Mouse (Mus musculus) adrenal gland, adult (tissue): ENCODE measurements at regions not wholly inside any gene's neighbourhood (a gene's known extent, or its start where the extent isn't known, plus 50 kb on each side); places are given as distances from the start of the nearest gene placed in this dataset.

Source experiments
- DNase-seq, 2 experiments: peaks; one replicate each; pipeline ENCODE4 v3.0.0; 2022 to 2023; ENCODE audit warnings: low spot score in 1 of 2; ENCODE audit not compliant: inconsistent age in 2 of 2

GRCm38 (mm10) chr14:120102010-120102748, 59.9 kb upstream of the Oxgr1 start:
- DNase-seq = peak; percentile 22 to 46

GRCm38 (mm10) chr14:120102749-120103142, 60.5 kb upstream of the Oxgr1 start:
- peak; percentile 40 to 86 for DNase-seq

DNA sequence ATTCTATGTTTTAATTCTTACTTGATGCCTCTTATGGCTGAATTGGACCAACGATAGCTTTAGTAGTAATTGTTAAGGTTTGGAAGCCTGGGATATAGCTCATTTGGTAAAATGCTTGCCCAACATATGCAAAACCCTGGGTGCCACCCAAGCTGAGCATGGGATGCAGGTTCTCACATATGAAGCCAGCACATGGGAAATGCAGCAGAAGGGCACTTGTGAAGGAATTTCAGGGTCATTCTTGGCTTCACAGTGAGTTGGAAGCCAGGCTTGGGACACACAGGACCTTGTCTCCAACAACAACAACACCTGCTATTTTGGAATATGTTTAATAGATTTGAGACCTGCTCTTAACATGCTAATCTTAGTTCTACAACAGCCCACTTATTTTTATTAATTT, 67.6 kb upstream of the Oxgr1 start:
- DNase-seq = no peak

DNA sequence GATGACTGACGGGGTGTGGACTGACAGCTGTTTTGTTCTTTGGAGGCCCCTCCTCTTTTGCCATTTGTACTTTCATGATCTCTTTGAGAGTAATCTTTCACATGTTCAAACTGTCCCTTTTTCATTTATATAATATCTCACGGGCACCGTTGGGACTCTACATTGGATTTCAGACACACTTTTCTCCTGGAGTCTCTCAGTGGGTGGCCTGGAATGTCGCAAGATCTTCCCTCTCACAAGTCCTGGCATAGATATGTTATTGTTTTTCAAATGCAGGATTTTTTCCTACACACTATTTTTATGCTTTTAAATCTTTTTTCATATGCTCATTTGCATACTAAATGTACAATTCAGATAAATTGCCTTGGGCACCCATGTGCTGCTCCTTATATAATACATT, 71.1 kb upstream of the Oxgr1 start:
- no peak for DNase-seq

DNA sequence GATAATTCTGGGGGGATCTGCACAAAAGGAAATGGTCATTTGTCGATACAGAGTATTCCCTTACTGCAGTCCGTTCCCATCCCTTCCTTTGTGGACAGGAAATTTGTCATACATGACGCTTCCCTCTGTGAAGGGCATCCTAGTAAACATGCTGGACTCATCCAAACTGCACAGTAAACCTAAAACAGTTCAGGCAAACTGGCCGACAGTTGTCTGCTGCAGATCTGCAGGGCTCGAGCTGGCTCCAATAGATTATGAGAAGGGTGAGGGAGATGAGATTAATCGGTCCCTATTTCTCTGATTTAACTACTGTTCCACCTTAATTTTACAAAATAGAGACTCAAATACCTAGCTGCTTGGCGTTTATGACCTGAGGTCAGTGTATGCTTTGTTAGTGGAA, 76.3 kb upstream of the Oxgr1 start:
- no peak for DNase-seq

DNA sequence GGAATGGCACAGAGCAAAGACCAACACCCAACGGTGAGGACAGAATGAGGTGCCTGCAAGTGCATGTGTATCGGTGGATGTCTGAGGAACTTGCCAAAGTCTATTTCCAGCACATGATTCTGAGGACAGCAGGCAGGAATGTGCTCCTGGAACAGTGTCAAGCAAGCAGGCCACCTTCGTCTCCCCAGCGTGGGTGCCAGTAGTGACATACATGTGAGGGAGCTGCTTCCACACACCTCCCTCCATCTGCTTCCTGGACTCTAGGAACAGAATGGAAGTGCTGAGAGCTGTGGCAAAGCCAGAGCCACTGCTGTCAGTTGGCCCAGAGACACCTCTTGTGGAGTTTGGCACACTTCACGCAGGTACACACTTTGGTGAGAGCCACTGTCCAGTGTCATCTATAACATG, 76.9 kb upstream of the Oxgr1 start:
- no peak for DNase-seq

GRCm38 (mm10) chr14:120119506-120119905, 77.3 kb upstream of the Oxgr1 start:
- no peak for DNase-seq

GRCm38 (mm10) chr14:120120261-120120660, 78.0 kb upstream of the Oxgr1 start:
- no peak for DNase-seq

- no peak for DNase-seq
These were observed 83.1 kb upstream of the Oxgr1 start for GRCm38 (mm10) chr14:120125315-120125714.

DNA sequence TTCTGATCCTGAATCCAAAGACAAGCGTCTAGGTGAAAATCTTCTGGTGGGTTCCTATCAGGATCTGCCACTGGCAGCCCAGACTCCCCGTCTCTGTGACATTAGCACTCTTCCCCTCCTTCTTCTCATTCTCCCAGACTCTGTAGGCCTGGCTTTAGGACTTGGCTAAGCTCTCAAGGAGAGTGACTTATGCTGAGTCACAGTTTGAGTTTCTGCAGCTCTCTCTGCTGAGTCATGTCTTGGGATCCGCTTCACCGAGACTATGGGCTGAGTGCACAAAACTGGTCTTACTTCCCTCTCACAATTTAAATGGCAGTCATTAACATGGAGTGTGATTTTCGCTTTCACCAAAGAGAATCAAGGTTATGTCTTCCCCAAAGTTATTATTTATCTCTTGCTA, 85.2 kb upstream of the Oxgr1 start:
- peak; percentile 61 to 74 for DNase-seq

- no peak for DNase-seq
These were observed 92.2 kb upstream of the Oxgr1 start for GRCm38 (mm10) chr14:120134346-120135008.

GRCm38 (mm10) chr14:120135198-120135597, 93.0 kb upstream of the Oxgr1 start:
- DNase-seq = no peak

GRCm38 (mm10) chr14:120136736-120137135, 94.5 kb upstream of the Oxgr1 start:
- no peak for DNase-seq

GRCm38 (mm10) chr14:120137680-120138136, 95.5 kb upstream of the Oxgr1 start:
- peak; percentile 94 to 98 for DNase-seq

DNA sequence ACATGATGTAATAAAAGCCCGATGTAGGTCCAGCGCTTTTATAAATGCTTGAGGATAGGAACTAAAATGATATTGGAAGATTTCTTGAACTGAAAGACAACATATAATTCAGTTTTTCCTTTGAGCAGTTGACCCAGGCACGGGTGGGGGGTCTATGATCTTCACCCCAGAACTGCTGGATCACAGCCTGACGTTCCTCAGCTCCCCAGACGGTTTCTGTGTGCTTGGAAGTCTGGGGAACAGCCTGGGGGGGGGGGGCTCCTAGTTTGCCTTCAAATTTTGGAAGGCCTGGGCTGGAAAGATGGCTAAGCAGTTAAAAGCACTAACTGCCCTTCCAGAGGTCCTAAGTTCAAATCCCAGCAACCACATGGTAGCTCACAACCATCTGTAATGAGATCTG, 96.3 kb upstream of the Oxgr1 start:
- no peak for DNase-seq

- no peak for DNase-seq
These were observed 97.0 kb upstream of the Oxgr1 start for GRCm38 (mm10) chr14:120139256-120139655.

DNA sequence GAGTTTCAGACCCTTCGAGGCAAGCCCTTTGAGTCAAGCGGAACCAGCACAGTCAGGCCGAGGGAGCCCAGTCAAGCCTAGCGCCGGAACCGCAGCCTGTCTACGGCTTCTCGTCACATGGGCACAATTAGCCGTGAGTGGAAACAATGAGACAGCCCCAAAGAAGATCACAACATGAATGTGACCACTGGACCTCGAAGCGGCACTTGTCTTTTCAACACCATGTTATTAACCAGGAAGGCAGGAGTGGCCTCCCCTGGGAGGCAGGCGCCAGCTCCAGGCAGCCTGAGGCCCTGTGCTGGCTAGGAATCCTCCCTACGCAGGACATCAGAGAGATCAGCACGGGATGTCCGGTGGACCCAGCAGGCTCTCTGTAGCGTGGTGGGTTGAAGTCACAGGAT, 97.4 kb upstream of the Oxgr1 start:
- DNase-seq = no peak

DNA sequence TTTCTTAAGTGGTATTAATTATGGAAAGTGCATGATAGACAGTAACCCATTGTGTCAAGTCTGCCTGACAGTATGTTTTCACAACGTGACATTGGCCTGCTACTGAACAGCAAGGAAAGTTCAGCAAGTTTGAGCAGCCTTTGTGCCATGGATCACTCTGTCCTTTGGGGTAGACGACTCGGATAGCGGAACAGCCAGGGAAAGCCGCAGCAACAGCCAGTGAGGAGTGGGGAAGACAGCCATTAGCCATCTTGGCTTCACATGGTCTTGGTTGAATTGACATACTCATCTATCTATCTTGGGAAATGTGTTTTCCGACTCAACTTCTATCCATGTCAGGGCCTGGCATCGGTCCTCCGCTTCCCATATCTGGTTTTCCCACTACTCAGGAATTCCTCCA, 98.0 kb upstream of the Oxgr1 start:
- no peak for DNase-seq

DNA sequence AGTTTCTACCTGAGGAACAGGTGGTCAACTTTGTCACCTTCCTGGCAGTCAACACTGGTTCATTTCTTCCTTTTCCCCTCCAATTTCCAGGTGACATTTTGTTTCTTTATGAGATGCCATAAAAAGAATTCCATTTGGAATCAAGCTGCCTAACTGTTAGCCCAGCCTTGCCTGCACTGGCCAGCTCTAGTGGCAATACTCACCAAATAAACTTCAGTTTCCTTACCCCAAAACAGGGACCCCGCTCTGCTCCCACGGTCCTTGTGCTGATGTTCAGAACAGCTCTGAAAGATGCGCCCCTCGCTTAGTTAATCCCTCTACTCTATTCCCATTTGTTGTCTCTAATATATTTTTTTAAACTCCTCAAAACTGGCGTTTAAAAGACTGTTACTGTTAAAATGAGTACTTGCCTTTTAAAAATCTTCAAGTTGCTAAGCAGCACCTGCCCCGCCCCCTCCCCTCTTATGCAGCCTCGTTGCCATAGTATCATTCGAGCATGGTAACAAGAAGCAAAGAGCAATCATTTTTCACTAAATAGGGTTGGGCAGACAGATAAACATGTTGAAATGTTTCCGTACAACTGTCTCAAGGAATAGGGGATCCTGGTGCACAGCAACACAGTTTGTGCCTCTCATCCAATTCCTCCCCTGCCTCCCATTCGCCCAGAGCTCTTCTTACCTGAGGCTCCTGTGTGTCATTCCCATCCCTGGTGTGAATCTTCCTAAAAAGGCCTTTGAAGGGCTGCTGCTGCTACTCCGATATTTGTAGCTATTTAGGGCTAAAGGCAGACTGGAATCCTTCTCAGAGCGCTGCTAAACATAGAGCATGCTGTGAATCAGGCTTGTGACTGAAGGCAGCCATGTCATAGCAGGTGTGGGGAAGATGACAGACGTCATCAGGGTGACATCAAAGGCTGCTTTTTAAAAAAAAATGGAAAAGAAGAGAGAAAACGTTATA, 98.8 kb upstream of the Oxgr1 start:
- DNase-seq = no peak

- no peak for DNase-seq
These were observed 100.0 kb upstream of the Oxgr1 start for GRCm38 (mm10) chr14:120142281-120142680.

DNA sequence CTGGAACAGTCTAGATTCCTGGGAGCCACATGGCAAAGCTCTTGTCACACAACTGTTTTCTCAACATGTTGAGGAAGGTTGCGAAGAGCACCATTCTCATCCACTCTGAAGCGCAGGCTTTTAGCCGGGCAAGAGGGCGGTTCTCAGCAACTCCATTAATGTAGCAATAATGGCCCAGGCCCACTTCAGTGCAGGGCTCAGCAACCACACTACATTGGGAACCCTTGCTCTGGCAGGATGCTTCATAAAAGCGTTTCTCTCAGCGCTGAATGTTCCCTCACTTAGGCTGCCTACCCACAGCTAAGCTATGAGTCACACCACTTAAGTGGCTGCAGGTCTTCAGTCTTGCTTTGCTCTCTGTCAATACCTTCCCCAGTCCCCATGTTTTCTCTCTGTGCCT, 102.2 kb upstream of the Oxgr1 start:
- no peak for DNase-seq

DNA sequence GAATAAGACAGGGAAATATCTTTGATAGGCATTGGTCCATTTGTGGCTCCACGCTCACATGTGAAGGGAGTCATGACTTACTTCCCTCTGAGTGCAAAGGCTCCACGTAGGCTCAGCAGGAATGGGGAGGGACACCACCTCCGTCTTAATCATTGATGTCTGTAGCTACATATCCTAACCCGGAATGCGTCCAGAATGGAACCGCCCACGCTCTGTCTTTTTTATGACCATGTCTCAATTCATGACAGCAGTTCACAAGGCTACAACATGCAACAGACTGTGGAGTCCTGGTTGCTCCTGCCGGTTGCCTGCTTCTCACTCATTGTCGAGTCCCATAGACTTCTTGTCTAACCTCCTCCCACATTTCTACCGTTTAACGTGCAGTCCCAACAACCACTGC, 104.1 kb upstream of the Oxgr1 start:
- DNase-seq = no peak
